Mouse (Mus musculus) embryonic fibroblast, embryonic 13.5 days (primary cell): ENCODE data around the gene Cga.

Experiments
- CTCF ChIP-seq: IDR thresholded peaks from 2 replicates; pipeline ENCODE4 v1.5.1; 2011; ENCODE audit warnings: mild to moderate bottlenecking, control low read depth, low read length, moderate library complexity, borderline replicate concordance; ENCODE audit not compliant: insufficient read depth
- POLR2A ChIP-seq: IDR thresholded peaks from 2 replicates; pipeline ENCODE4 v1.6.1; 2011; ENCODE audit warnings: low read depth, mild to moderate bottlenecking, control low read depth, low read length, moderate library complexity

GRCm38 (mm10) chr4:34898497-34898896 lies 4.9 kb downstream of the Cga start:
- no peak for TF ChIP-seq POLR2A
- TF ChIP-seq CTCF, result no peak
